Mouse (Mus musculus): Measurements from ENCODE around the gene Dhx57. TPM values are rescaled to one million over a fixed set of nuclear protein-coding genes. Genes with fewer than 3 reads are reported as not detected.
"Not testable (repeated sequence)": the region's sequence is repeated elsewhere in the genome, so short reads cannot be mapped to it uniquely, and the experiment has no call there.

Gene Dhx57
- polyA plus RNA-seq, 1 experiment from 2014 or later = 29.9 TPM

GRCm38 (mm10) chr17:80223829-80224228 lies 66.4 kb downstream of the Dhx57 start:
- peak; percentile 56; the same call in 1 of the 2 replicates for ATAC-seq (ENCODE audit: insufficient read depth, low FRiP score, low TSS enrichment)
- H3K9me3 ChIP-seq (ENCODE audit: control insufficient read depth, low read length) = no peaks in the 10 kb centered on the region
- peak overlapping the region; percentile 72 for H3K4me2 ChIP-seq (ENCODE audit: low read depth)
- H3K27ac ChIP-seq (ENCODE audit: low read depth, low read length) = no peak overlapping the region
- WGBS = 14% methylated on average over 9 of the region's 9 CpGs
- peak overlapping the region; percentile 58 for H3K4me3 ChIP-seq (ENCODE audit: low read depth, low read length)
- peak overlapping the region; percentile 70 for H3K9ac ChIP-seq (ENCODE audit: low read length)
- H3K4me1 ChIP-seq (ENCODE audit: control insufficient read depth, insufficient read depth, low read length) = no peaks in the 10 kb centered on the region
- no peaks in the 10 kb centered on the region for H3K36me3 ChIP-seq (ENCODE audit: control insufficient read depth, insufficient read depth, low read length)
- no peak for DNase-seq (ENCODE audit: low spot score)
- no peaks in the 10 kb centered on the region for H3K27me3 ChIP-seq (ENCODE audit: control insufficient read depth, insufficient read depth, low read length)

DNA sequence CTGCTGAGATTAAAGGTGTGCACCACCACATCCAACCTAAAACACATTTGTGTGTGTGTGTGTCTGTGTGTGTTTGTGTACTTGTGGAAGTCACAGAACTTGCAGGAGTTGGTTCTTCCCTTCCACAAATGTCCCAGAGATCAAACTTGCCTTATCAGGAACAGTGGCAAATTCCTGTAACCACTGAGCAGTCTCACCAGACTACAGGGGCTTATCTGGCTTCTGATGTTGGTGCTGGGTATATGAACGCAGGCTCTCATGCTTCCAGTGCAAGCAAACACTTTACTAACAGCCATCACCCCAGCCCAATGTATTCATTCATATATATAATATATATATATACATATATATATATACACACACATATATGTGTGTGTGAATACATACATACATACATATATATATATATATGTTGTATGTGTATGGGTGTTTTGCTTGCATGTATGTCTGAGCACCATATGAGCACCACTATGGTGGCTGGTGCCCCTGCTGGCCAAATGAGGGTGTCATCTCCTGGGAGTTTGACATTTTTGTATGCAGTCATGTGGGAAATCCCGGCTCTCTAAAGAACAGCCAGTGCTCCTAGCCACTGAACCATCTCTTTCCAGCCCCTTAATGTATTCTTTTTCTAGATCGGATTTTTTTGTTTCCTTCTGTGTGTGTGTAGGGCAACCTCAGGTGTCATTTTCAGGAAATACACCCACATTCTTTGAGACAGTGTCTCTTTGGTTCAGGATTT lies 68.2 kb downstream of the Dhx57 start:
- Histone ChIP-seq H3K4me2 (ENCODE audit: low read depth) (no peak overlapping the region), H3K9me3 (ENCODE audit: control insufficient read depth, low read length) (no peaks in the 10 kb centered on the region), H3K27ac (ENCODE audit: low read depth, low read length) (no peak overlapping the region), H3K4me1 (ENCODE audit: control insufficient read depth, insufficient read depth, low read length) (no peaks in the 10 kb centered on the region), H3K4me3 (ENCODE audit: low read depth, low read length) (no peak overlapping the region), H3K9ac (ENCODE audit: low read length) (no peak overlapping the region), H3K36me3 (ENCODE audit: control insufficient read depth, insufficient read depth, low read length) (no peaks in the 10 kb centered on the region), H3K27me3 (ENCODE audit: control insufficient read depth, insufficient read depth, low read length) (no peaks in the 10 kb centered on the region)
- ATAC-seq (ENCODE audit: insufficient read depth, low FRiP score, low TSS enrichment) = no peak
- WGBS = 71% methylated on average over 3 of the region's 3 CpGs
- DNase-seq (ENCODE audit: low spot score) = no peak

GRCm38 (mm10) chr17:80221202-80221601 lies 69.1 kb downstream of the Dhx57 start:
- Histone ChIP-seq H3K27me3 (ENCODE audit: control insufficient read depth, insufficient read depth, low read length) (no peaks in the 10 kb centered on the region), H3K9me3 (ENCODE audit: control insufficient read depth, low read length) (no peaks in the 10 kb centered on the region), H3K4me1 (ENCODE audit: control insufficient read depth, insufficient read depth, low read length) (no peaks in the 10 kb centered on the region), H3K27ac (ENCODE audit: low read depth, low read length) (no peak overlapping the region), H3K4me2 (ENCODE audit: low read depth) (no peak overlapping the region), H3K9ac (ENCODE audit: low read length) (no peak overlapping the region), H3K36me3 (ENCODE audit: control insufficient read depth, insufficient read depth, low read length) (no peaks in the 10 kb centered on the region), H3K4me3 (ENCODE audit: low read depth, low read length) (no peak overlapping the region)
- 73% methylated on average over 9 of the region's 9 CpGs for WGBS
- ATAC-seq (ENCODE audit: insufficient read depth, low FRiP score, low TSS enrichment) = no peak
- DNase-seq (ENCODE audit: low spot score) = no peak

DNA sequence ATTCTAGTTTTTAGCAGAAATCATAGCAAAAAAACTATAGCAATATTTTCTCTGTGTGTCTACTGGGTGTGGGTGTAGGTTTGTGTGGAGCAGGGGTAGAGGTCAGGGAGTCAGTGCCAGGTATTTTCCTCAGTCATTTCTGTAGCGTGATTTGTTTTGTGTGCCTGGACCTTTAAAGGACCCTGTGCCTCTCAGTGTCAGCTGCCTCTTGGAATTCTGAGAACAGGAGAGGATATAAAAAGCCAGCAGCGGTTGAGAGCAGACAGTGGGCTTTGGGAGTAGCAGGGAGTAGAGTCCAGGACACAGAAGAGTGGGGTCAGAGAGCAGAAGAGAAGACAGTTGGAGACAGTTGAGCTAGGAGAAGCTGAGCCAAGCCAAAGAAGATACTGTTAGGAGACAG lies 70.1 kb downstream of the Dhx57 start:
- Histone ChIP-seq H3K4me1 (ENCODE audit: control insufficient read depth, insufficient read depth, low read length) (no peaks in the 10 kb centered on the region), H3K27me3 (ENCODE audit: control insufficient read depth, insufficient read depth, low read length) (no peaks in the 10 kb centered on the region)

DNA sequence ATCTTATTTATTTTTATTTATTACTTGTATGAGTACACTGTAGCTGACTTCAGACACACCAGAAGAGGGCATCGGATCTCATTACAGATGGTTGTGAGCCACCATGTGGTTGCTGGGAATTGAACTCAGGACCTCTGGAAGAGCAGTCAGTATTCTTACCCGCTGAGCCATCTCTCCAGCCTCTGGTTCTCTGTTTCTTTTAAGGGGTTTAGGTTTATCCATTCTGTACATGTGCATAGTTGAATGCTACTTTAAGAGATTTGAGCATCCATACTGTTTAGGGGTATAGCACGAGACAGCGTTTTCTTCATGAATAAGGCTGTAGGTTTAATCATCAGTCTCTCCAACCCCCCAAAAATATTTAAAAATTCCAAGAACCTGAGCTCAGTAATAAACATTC lies 76.3 kb downstream of the Dhx57 start:
- not testable (repeated sequence) for DNase-seq (ENCODE audit: low spot score); H3K4me1 ChIP-seq (ENCODE audit: control insufficient read depth, insufficient read depth, low read length); H3K9ac ChIP-seq (ENCODE audit: low read length); ATAC-seq (ENCODE audit: insufficient read depth, low FRiP score, low TSS enrichment); H3K9me3 ChIP-seq (ENCODE audit: control insufficient read depth, low read length); H3K27me3 ChIP-seq (ENCODE audit: control insufficient read depth, insufficient read depth, low read length); H3K27ac ChIP-seq (ENCODE audit: low read depth, low read length); H3K4me3 ChIP-seq (ENCODE audit: low read depth, low read length); H3K36me3 ChIP-seq (ENCODE audit: control insufficient read depth, insufficient read depth, low read length); H3K4me2 ChIP-seq (ENCODE audit: low read depth)
- WGBS = 94% methylated on average over 4 of the region's 4 CpGs

More for the DNA sequence above, 70.1 kb downstream of the Dhx57 start:
- Histone ChIP-seq H3K9me3 (ENCODE audit: control insufficient read depth, low read length) (no peaks in the 10 kb centered on the region), H3K4me2 (ENCODE audit: low read depth) (no peak overlapping the region), H3K27ac (ENCODE audit: low read depth, low read length) (no peak overlapping the region), H3K36me3 (ENCODE audit: control insufficient read depth, insufficient read depth, low read length) (no peaks in the 10 kb centered on the region), H3K9ac (ENCODE audit: low read length) (no peak overlapping the region), H3K4me3 (ENCODE audit: low read depth, low read length) (no peak overlapping the region)
- DNase-seq (ENCODE audit: low spot score) (no peak), ATAC-seq (ENCODE audit: insufficient read depth, low FRiP score, low TSS enrichment) (no peak)
- 80% methylated on average over 2 of the region's 2 CpGs for WGBS

GRCm38 (mm10) chr17:80206671-80207581 lies 83.3 kb downstream of the Dhx57 start, which contains the start of the genes Srsf7 and Ttc39d:
Gene Srsf7 (minus strand): TSS chr17:80207307.
Gene Ttc39d (plus strand): TSS chr17:80207460.
- H3K4me3 ChIP-seq (ENCODE audit: low read depth, low read length) = peak within 1 kb of the TSS; percentile 97
- peak; percentile 93 for ATAC-seq (ENCODE audit: insufficient read depth, low FRiP score, low TSS enrichment)
- no peaks in the 10 kb centered on the region for H3K9me3 ChIP-seq (ENCODE audit: control insufficient read depth, low read length)
- H3K9ac ChIP-seq (ENCODE audit: low read length) = peak within 1 kb of the TSS; percentile 99
- DNase-seq (ENCODE audit: low spot score) = peak; percentile 98
- H3K4me2 ChIP-seq (ENCODE audit: low read depth) = peak within 1 kb of the TSS; percentile 86
- peak within 1 kb of the TSS; percentile 98 for H3K27ac ChIP-seq (ENCODE audit: low read depth, low read length)
- H3K27me3 ChIP-seq (ENCODE audit: control insufficient read depth, insufficient read depth, low read length) = no peaks in the 10 kb centered on the region
- H3K36me3 ChIP-seq (ENCODE audit: control insufficient read depth, insufficient read depth, low read length) = peaks cover 13% of the 10 kb centered on the region
- WGBS = under 1% methylated on average over 87 of the region's 95 CpGs
- H3K4me1 ChIP-seq (ENCODE audit: control insufficient read depth, insufficient read depth, low read length) = peaks cover 6% of the 10 kb centered on the region

- Histone ChIP-seq H3K9ac (ENCODE audit: low read length) (peak overlapping the region; percentile 99), H3K27ac (ENCODE audit: low read depth, low read length) (peak overlapping the region; percentile 98), H3K4me1 (ENCODE audit: control insufficient read depth, insufficient read depth, low read length) (peaks cover 6% of the 10 kb centered on the region), H3K4me3 (ENCODE audit: low read depth, low read length) (peak overlapping the region; percentile 97), H3K27me3 (ENCODE audit: control insufficient read depth, insufficient read depth, low read length) (no peaks in the 10 kb centered on the region), H3K36me3 (ENCODE audit: control insufficient read depth, insufficient read depth, low read length) (peaks cover 15% of the 10 kb centered on the region), H3K9me3 (ENCODE audit: control insufficient read depth, low read length) (no peaks in the 10 kb centered on the region), H3K4me2 (ENCODE audit: low read depth) (peak overlapping the region; percentile 86)
- peak; percentile 49 for ATAC-seq (ENCODE audit: insufficient read depth, low FRiP score, low TSS enrichment)
- under 1% methylated on average over 33 of the region's 36 CpGs for WGBS
- DNase-seq (ENCODE audit: low spot score) = peak; percentile 72
These were observed 84.0 kb downstream of the Dhx57 start for GRCm38 (mm10) chr17:80206301-80206670.

DNA sequence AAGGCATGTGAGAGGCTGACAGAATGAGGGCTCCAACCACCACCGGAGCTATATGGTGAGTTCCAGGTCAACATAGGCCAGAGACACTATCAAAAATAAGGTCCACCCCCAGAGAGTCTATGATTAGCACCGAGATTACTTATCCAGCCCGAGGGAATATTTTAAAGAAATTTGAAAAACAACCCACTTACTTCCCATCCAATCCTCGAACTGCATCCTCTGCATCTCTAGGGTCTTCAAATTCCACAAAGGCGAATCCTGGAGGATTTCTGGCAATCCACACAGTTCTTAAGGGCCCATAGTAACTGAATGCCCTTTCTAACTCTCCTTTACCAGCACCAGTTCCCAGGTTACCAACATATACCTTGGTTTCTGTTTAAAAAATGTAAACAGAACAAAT lies 84.6 kb downstream of the Dhx57 start:
- 50% methylated on average over 5 of the region's 5 CpGs for WGBS
- peak overlapping the region; percentile 97 for H3K4me3 ChIP-seq (ENCODE audit: low read depth, low read length)
- ATAC-seq (ENCODE audit: insufficient read depth, low FRiP score, low TSS enrichment) (no peak), DNase-seq (ENCODE audit: low spot score) (no peak)
- peak overlapping the region; percentile 99 for H3K9ac ChIP-seq (ENCODE audit: low read length)
- H3K27me3 ChIP-seq (ENCODE audit: control insufficient read depth, insufficient read depth, low read length) = no peaks in the 10 kb centered on the region
- H3K9me3 ChIP-seq (ENCODE audit: control insufficient read depth, low read length) = no peaks in the 10 kb centered on the region
- H3K27ac ChIP-seq (ENCODE audit: low read depth, low read length) = no peak overlapping the region
- H3K4me1 ChIP-seq (ENCODE audit: control insufficient read depth, insufficient read depth, low read length) = peaks cover 6% of the 10 kb centered on the region
- peak overlapping the region; percentile 86 for H3K4me2 ChIP-seq (ENCODE audit: low read depth)
- H3K36me3 ChIP-seq (ENCODE audit: control insufficient read depth, insufficient read depth, low read length) = peaks cover 15% of the 10 kb centered on the region

Data from neural tube, embryonic 11.5 days (tissue).